Mouse (Mus musculus) MEL (cell line): Measurements from ENCODE around the gene Smap2. TPM values are rescaled to one million over a fixed set of nuclear protein-coding genes. Genes with fewer than 3 reads are reported as not detected.

Source experiments
- DNase-seq: peaks from one replicate; pipeline ENCODE4 v3.0.0; 2011; ENCODE audit warnings: low read depth, low spot score
- H3K27ac ChIP-seq: 2 replicates; pipeline ENCODE4 v1.5.1; 2012; ENCODE audit warnings: low read depth, mild to moderate bottlenecking, control low read depth, low read length, moderate library complexity; ENCODE audit not compliant: control insufficient read depth
- H3K27me3 ChIP-seq, 2 experiments: fragments of 150-350 bp in 1 of 2; sonication (generic) in 1 of 2; 2 replicates each; pipeline ENCODE4 v1.6.1; 2012; ENCODE audit warnings: low read length in 2 of 2, mild to moderate bottlenecking in 2 of 2, improper control_type of control experiment in 1 of 2, moderate library complexity in 1 of 2; ENCODE audit not compliant: insufficient read depth in 2 of 2, control insufficient read depth in 1 of 2
- H3K36me3 ChIP-seq, 2 experiments: 2 replicates each; pipeline ENCODE4 v1.6.1; 2012 to 2014; ENCODE audit warnings: low read length in 2 of 2, improper control_type of control experiment in 1 of 2, inconsistent platforms in 1 of 2, mild to moderate bottlenecking in 1 of 2; ENCODE audit not compliant: insufficient read depth in 2 of 2, control insufficient read depth in 1 of 2
- H3K4me1 ChIP-seq, 2 experiments: fragments of 150-350 bp in 1 of 2; sonication (generic) in 1 of 2; 2 replicates each; pipeline ENCODE4 v1.6.1; 2012; ENCODE audit warnings: low read length in 2 of 2, improper control_type of control experiment in 1 of 2, mild to moderate bottlenecking in 1 of 2; ENCODE audit not compliant: insufficient read depth in 2 of 2, control insufficient read depth in 1 of 2
- H3K4me3 ChIP-seq, 2 experiments: fragments of 150-350 bp in 1 of 2; sonication (generic) in 1 of 2; 2 replicates each; pipeline ENCODE4 v1.5.1; 2012; ENCODE audit warnings: low read depth in 2 of 2, low read length in 2 of 2, mild to moderate bottlenecking in 2 of 2, moderate library complexity in 2 of 2, control low read depth in 1 of 2, improper control_type of control experiment in 1 of 2; ENCODE audit not compliant: control insufficient read depth in 1 of 2, insufficient read depth in 1 of 2
- H3K79me2 ChIP-seq: 2 replicates; pipeline ENCODE4 v1.6.1; 2012; ENCODE audit warnings: mild to moderate bottlenecking, low read length, moderate library complexity; ENCODE audit not compliant: control insufficient read depth, poor library complexity, insufficient read depth
- H3K9ac ChIP-seq: 2 replicates; pipeline ENCODE4 v1.6.1; 2012; ENCODE audit warnings: low read depth, mild to moderate bottlenecking, control low read depth, low read length, moderate library complexity; ENCODE audit not compliant: control insufficient read depth, poor library complexity, severe bottlenecking
- H3K9me3 ChIP-seq: fragments of 150-350 bp; sonication (generic); replicated peaks from 2 replicates; pipeline ENCODE4 v1.6.1; 2012; ENCODE audit warnings: mild to moderate bottlenecking, low read length, improper control_type of control experiment, moderate library complexity; ENCODE audit not compliant: insufficient read depth
- CHD1 ChIP-seq: IDR thresholded peaks from 2 replicates; pipeline ENCODE4 v1.6.1; 2012; ENCODE audit warnings: low read depth, mild to moderate bottlenecking, inconsistent platforms, low read length, improper control_type of control experiment
- CHD2 ChIP-seq: IDR thresholded peaks from 2 replicates; pipeline ENCODE4 v1.6.1; 2011; ENCODE audit warnings: low read length, improper control_type of control experiment
- CTCF ChIP-seq, 3 experiments: IDR thresholded peaks in 2 of 3; conservative IDR thresholded peaks in 1 of 3; 2 replicates each; pipeline ENCODE4 v1.5.1; 2011 to 2012; ENCODE audit warnings: low read length in 3 of 3, low read depth in 2 of 3, mild to moderate bottlenecking in 2 of 3, improper control_type of control experiment in 1 of 3, inconsistent platforms in 1 of 3, mixed read lengths in 1 of 3, moderate library complexity in 1 of 3; ENCODE audit not compliant: control insufficient read depth in 1 of 3, insufficient read depth in 1 of 3, poor library complexity in 1 of 3, severe bottlenecking in 1 of 3
- EP300 ChIP-seq, 2 experiments: IDR thresholded peaks; 2 replicates each; pipeline ENCODE4 v1.6.1; 2011; ENCODE audit warnings: improper control_type of control experiment in 2 of 2, low read length in 2 of 2, low read depth in 1 of 2, mild to moderate bottlenecking in 1 of 2
- MAZ ChIP-seq: IDR thresholded peaks from 2 replicates; pipeline ENCODE4 v1.6.1; 2012; ENCODE audit warnings: low read depth, mild to moderate bottlenecking, inconsistent platforms, low read length, improper control_type of control experiment
- MEF2A ChIP-seq: IDR thresholded peaks from 2 replicates; pipeline ENCODE4 v1.6.1; 2014; ENCODE audit warnings: low read depth, mild to moderate bottlenecking, inconsistent platforms, low read length, improper control_type of control experiment; ENCODE audit not compliant: poor library complexity, insufficient replicate concordance, severe bottlenecking; ENCODE audit errors: extremely low read depth
- MXI1 ChIP-seq: IDR thresholded peaks from 2 replicates; pipeline ENCODE4 v1.6.1; 2011; ENCODE audit warnings: mild to moderate bottlenecking, low read depth, low read length, improper control_type of control experiment
- MYC ChIP-seq: IDR thresholded peaks from 2 replicates; pipeline ENCODE4 v1.6.1; 2011; ENCODE audit warnings: low read depth, mild to moderate bottlenecking, low read length, improper control_type of control experiment, moderate library complexity
- NRF1 ChIP-seq: IDR thresholded peaks from 2 replicates; pipeline ENCODE4 v1.6.1; 2014; ENCODE audit warnings: low read depth, mild to moderate bottlenecking, inconsistent platforms, low read length, improper control_type of control experiment, moderate library complexity; ENCODE audit not compliant: poor library complexity, insufficient read depth, severe bottlenecking
- POLR2AphosphoS5 ChIP-seq: IDR thresholded peaks from 2 replicates; pipeline ENCODE4 v1.6.1; 2012; ENCODE audit warnings: low read depth, borderline replicate concordance, mild to moderate bottlenecking, inconsistent platforms, low read length, moderate library complexity, mixed read lengths
- RAD21 ChIP-seq: IDR thresholded peaks from 2 replicates; pipeline ENCODE4 v1.6.1; 2011; ENCODE audit warnings: mild to moderate bottlenecking, low read depth, low read length, improper control_type of control experiment
- SMC3 ChIP-seq: IDR thresholded peaks from 2 replicates; pipeline ENCODE4 v1.6.1; 2011; ENCODE audit warnings: low read depth, low read length, improper control_type of control experiment
- TAL1 ChIP-seq: IDR thresholded peaks from 2 replicates; pipeline ENCODE4 v1.6.1; 2012; ENCODE audit warnings: mild to moderate bottlenecking, inconsistent platforms, low read length, moderate library complexity, mixed read lengths
- USF2 ChIP-seq, 2 experiments: IDR thresholded peaks; 2 replicates each; pipeline ENCODE4 v1.6.1; 2011 to 2012; ENCODE audit warnings: improper control_type of control experiment in 2 of 2, low read length in 2 of 2, borderline replicate concordance in 1 of 2, inconsistent platforms in 1 of 2, low read depth in 1 of 2, mild to moderate bottlenecking in 1 of 2; ENCODE audit not compliant: insufficient read depth in 1 of 2
- ZNF384 ChIP-seq: IDR thresholded peaks from 2 replicates; pipeline ENCODE4 v1.6.1; 2012; ENCODE audit warnings: low read depth, mild to moderate bottlenecking, inconsistent platforms, low read length, improper control_type of control experiment
- polyA plus RNA-seq, 2 experiments: library from polyadenylated mRNA; stranded (reverse) in 1 of 2; unstranded in 1 of 2; fragments of >175 nt in 1 of 2; fragments of >200 nt in 1 of 2; gene quantifications; 2 replicates each; pipeline versions ENCODE4 v1.2.1 to v1.2.4; 2012; ENCODE audit warnings: low replicate concordance in 2 of 2, low read depth in 1 of 2; ENCODE audit not compliant: insufficient read length in 2 of 2, insufficient read depth in 1 of 2, missing spikeins in 1 of 2
- total RNA-seq: library from RNA; depleted of rRNA; stranded (reverse); fragments of 300-350 nt; gene quantifications from 2 replicates; pipeline ENCODE4 v1.2.3, GENCODE M21; 2012

The Smap2 gene
- total and polyA plus RNA-seq, 3 experiments, result 36.5 to 118 (median 83.5) TPM

DNA sequence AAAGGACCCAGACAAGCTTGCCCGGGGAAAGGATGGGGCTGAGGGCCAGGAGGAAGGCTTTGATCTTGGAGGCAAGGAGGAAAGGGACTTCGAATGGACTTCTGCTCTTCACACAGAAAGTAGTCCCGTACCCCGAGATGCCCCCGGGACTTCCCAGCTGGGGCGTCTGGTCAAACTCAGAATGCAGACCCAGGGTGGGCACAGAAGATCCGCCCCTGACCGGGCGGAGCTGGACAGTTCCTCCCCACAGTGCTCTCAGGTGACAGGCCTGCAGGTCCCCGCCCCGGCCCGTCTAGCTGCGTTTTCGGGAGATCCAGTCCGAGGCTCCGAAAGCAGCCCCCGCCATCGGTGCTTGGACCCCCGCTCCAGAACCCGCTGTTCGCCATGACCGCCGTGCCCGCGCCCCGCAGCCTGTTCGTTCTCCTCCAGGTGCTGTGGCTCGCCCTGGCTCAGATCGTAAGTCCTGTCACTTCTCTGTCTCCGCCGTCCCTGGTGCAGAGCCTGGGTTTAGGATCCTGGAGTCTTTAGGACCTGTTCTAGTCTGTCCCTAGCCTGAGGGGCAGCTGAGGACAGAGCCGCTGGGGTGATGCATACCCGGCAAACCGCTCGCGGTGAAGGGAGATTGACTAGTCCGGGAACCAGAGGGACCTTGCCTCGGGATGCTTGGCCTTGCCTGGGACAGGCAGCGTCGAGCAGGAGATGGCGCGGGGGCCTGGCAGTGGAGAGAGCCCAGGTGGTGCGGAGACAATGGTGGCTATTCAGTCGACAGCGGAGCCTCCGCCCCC is 22.5 kb upstream of the Smap2 start, which contains the start of gene Col9a2:
Col9a2 (plus strand) TSS at position 55 of the 785 bp plus-strand sequence.
- no peak for TF ChIP-seq TAL1
- TF ChIP-seq MYC, result no peak
- TF ChIP-seq MAZ, result no peak
- TF ChIP-seq USF2 (IDR thresholded peaks at IDR 0.05; ENCODE audit: borderline replicate concordance in 1 of 2, insufficient read depth in 1 of 2, low read depth in 1 of 2, low read length in 2 of 2), result no peak
- TF ChIP-seq MXI1, result no peak
- TF ChIP-seq ZNF384, result no peak
- Histone ChIP-seq H3K9me3 (no peaks in the 10 kb centered on the region), H3K79me2 (no peaks in the 10 kb centered on the region), H3K4me1 (no peaks in the 10 kb centered on the region), H3K27ac (no peak within 1 kb of the TSS), H3K9ac (no peak within 1 kb of the TSS), H3K4me3 (no peak within 1 kb of the TSS), H3K27me3 (no peaks in the 10 kb centered on the region), H3K36me3 (no peaks in the 10 kb centered on the region)
- no peak for DNase-seq

DNA sequence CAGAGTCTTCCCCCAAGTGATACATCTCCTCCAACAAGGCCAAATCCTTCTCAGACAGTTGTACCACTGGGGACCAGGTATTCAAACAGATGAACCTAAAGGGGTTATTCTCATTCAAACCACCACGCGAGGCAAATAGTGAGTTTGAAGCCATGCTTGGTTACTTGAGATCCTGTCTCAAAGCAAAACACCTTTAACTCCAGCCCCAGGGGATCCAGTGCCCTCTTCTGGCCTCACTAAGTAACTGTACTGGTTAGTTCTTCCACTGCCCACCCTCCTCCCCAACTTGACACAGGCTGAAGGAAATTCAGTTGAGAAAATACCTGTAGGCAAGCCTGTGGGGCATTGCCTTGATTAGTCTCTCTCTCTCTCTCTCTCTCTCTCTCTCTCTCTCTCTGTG is 16.0 kb upstream of the Smap2 start:
- Histone ChIP-seq H3K4me1 (0 out of 4 replicates have a peak, but pooled peaks cover 0 to 2% of the 10 kb centered on the region in 2 experiments), H3K36me3 (peaks cover 0 to 3% of the 10 kb centered on the region in 2 experiments; a peak in 1 of 4 replicates), H3K79me2 (no peaks in the 10 kb centered on the region), H3K9me3 (no peaks in the 10 kb centered on the region), H3K9ac (no peak overlapping the region), H3K27me3 (no peaks in the 10 kb centered on the region), H3K4me3 (no peak overlapping the region), H3K27ac (no peak overlapping the region)
- peak; percentile 55 for DNase-seq
- no peak for TF ChIP-seq POLR2AphosphoS5
- TF ChIP-seq EP300 (IDR thresholded peaks at IDR 0.05; ENCODE audit: low read depth in 1 of 2, low read length in 2 of 2), result no peak
- TF ChIP-seq SMC3, result peak; percentile 45
- TF ChIP-seq MEF2A, result no peak
- peak; percentile 35 for TF ChIP-seq RAD21
- no peak for TF ChIP-seq CHD2
- peak; percentile 27 to 53 (median 34); a peak in 5 of 6 replicates for TF ChIP-seq CTCF (IDR thresholded peaks at IDR 0.05 in 2 of 3, conservative IDR thresholded peaks at IDR 0.05 in 1 of 3; ENCODE audit: control insufficient read depth in 1 of 3, insufficient read depth in 1 of 3, low read depth in 2 of 3, low read length in 3 of 3, poor library complexity in 1 of 3, severe bottlenecking in 1 of 3)
- no peak for TF ChIP-seq NRF1
- TF ChIP-seq CHD1, result no peak
- no peak for TF ChIP-seq MXI1
